Mouse (Mus musculus): ENCODE results near the gene Cdc37l1.
A peak's percentile ranks its signal among the peaks of the same experiment; 100 is the strongest.

- TF ChIP-seq POLR2A (IDR thresholded peaks at IDR 0.05; ENCODE audit: borderline replicate concordance, extremely low read depth, low read depth, low read length), result no peak
- peak; percentile 85 for TF ChIP-seq CTCF (IDR thresholded peaks at IDR 0.05; ENCODE audit: insufficient read depth, low read length)
Observed at GRCm38 (mm10) chr19:28974862-28975611, 15.1 kb upstream of the Cdc37l1 start.
